Mouse (Mus musculus) cerebellum, postnatal 14 days (tissue): Measurements from ENCODE around the gene Nbea.

Source experiments
- DNase-seq, 2 experiments: peaks; one replicate each; pipeline ENCODE4 v3.0.0; 2021; ENCODE audit warnings: mixed read lengths in 2 of 2

The Nbea gene

GRCm38 (mm10) chr3:56183159-56184133 is at the start of gene Nbea:
Gene Nbea, minus strand, starts transcription at chr3:56183701.
- peak; percentile 98 for DNase-seq

- no peak for DNase-seq
Observed at GRCm38 (mm10) chr3:56229283-56229682, 45.8 kb upstream of the Nbea start.

GRCm38 (mm10) chr3:56215989-56216388 is 32.5 kb upstream of the Nbea start:
- no peak for DNase-seq

GRCm38 (mm10) chr3:56203968-56204367 is 20.5 kb upstream of the Nbea start:
- DNase-seq: no peak

- no peak for DNase-seq
Observed at GRCm38 (mm10) chr3:56188238-56188637, 4.7 kb upstream of the Nbea start.

- peak; percentile 59 to 62 for DNase-seq
Observed at GRCm38 (mm10) chr3:56187131-56187779, 3.8 kb upstream of the Nbea start.

- peak; percentile 63 to 72 for DNase-seq
Observed at GRCm38 (mm10) chr3:56182371-56183158, 936 bp downstream of the Nbea start.

- DNase-seq: no peak
Observed at GRCm38 (mm10) chr3:56181991-56182370, 1.5 kb downstream of the Nbea start.

GRCm38 (mm10) chr3:56181025-56181424 is 2.5 kb downstream of the Nbea start:
- peak in 1 of 2 experiments; percentile 33 for DNase-seq

GRCm38 (mm10) chr3:56157864-56158263 is 25.6 kb downstream of the Nbea start:
- no peak for DNase-seq

GRCm38 (mm10) chr3:56126674-56127073 is 56.8 kb downstream of the Nbea start:
- DNase-seq: no peak

GRCm38 (mm10) chr3:56116647-56117046 is 66.9 kb downstream of the Nbea start:
- DNase-seq: no peak

- no peak for DNase-seq
Observed at GRCm38 (mm10) chr3:56108101-56108500, 75.4 kb downstream of the Nbea start.

GRCm38 (mm10) chr3:56097105-56097504 is 86.4 kb downstream of the Nbea start:
- DNase-seq: no peak

- DNase-seq: peak; percentile 49 to 66
Observed at GRCm38 (mm10) chr3:56079015-56079612, 104.4 kb downstream of the Nbea start.

GRCm38 (mm10) chr3:56067849-56068248 is 115.7 kb downstream of the Nbea start:
- peak; percentile 78 to 84 for DNase-seq

- no peak for DNase-seq
Observed at GRCm38 (mm10) chr3:56066360-56067040, 117.0 kb downstream of the Nbea start.

GRCm38 (mm10) chr3:56065234-56065633 is 118.3 kb downstream of the Nbea start:
- DNase-seq: no peak

GRCm38 (mm10) chr3:56045659-56046336 is 137.7 kb downstream of the Nbea start:
- DNase-seq: peak in 1 of 2 experiments; percentile 9

GRCm38 (mm10) chr3:56043091-56043490 is 140.4 kb downstream of the Nbea start:
- no peak for DNase-seq

GRCm38 (mm10) chr3:56039494-56039893 is 144.0 kb downstream of the Nbea start:
- no peak for DNase-seq
